Mouse (Mus musculus): Measurements from ENCODE around the gene Irak4. TPM values are rescaled to one million over a fixed set of nuclear protein-coding genes. Genes with fewer than 3 reads are reported as not detected.

The Irak4 gene
- 9.0 and 12.0 TPM in 2 replicates for polyA plus RNA-seq (2015; fragmentation: Nextera tagmentation; extraction: Ambion mirVana)

DNA sequence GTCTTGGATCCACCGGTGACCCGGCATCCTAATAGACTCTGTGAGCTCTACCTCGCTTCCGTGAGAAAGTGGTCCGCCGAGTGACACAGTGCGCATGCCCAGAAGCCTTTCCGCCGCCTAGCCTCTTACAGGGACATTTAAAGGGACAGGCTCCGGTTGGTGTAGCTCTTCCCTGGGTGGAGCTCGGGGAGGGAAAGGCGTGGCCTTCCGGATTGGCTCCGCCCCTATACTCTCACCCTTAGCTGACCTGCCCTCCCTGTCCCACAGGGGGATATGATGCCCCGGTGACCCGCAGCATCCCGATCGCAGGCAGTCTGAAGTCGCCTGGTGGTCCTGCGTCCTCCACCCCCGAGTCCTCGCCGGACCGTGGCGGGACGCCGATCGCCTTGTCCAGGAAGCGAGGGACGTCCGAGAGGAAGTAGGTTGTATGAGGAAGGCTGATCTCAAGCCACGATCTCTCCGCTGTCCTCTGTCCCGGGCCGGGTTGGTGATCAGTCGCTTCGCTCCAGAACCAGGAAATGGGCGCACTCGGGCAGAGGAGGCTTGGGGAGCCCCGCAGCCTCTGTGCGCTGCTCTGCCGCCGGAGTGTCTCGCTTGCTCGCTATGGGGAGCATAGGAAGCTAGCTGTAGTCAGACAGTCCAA is at the start of gene Irak4, which contains the start of gene Pus7l:
Irak4 (plus strand) TSS at position 235 of the 643 bp plus-strand sequence.
Pus7l (minus strand) TSS at position 139 of the 643 bp plus-strand sequence.

DNA sequence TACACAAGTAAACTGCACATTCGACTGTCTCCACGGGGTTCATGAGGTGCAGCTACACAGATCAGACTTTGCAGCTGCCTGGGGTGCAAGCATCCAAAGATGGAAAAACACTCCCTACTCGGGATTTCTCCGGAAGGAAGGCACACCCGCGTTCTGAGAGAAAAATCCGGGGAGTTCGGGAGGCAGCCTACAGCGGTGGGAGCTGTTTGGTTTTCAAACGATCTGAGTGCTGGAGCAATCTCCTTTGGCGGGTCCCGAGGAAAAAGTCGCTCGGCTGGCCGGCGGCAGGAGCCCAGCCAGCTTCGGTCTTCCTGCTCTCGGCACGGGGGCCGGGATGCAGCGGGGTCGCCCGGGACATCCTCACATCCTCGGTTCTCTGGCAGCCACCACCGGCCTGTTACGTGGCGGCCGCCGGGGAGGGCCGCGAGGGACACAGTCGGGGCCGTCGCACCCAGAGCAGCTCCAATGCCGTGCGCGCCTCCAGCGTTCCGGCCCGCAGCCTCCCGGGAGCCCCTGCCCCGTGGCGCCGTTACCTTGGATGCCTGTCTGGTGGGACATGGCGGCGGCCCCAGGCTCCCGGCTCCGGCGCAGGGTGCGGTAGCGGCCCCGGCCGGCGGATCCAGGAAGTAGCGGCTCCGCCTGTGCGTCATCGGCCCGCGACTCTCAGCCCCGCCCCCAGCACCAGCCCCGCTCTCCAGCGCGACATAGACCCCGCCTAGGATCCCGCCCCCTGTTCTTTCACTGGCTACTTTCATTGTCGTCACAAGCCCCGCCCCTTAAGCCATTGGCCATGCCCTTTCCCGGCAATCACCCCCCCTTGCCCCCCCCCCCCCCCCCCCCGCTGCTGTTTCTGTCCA is 46.0 kb downstream of the Irak4 start, which contains the start of gene Twf1:
Twf1 (minus strand) TSS at position 671 of the 857 bp plus-strand sequence.

DNA sequence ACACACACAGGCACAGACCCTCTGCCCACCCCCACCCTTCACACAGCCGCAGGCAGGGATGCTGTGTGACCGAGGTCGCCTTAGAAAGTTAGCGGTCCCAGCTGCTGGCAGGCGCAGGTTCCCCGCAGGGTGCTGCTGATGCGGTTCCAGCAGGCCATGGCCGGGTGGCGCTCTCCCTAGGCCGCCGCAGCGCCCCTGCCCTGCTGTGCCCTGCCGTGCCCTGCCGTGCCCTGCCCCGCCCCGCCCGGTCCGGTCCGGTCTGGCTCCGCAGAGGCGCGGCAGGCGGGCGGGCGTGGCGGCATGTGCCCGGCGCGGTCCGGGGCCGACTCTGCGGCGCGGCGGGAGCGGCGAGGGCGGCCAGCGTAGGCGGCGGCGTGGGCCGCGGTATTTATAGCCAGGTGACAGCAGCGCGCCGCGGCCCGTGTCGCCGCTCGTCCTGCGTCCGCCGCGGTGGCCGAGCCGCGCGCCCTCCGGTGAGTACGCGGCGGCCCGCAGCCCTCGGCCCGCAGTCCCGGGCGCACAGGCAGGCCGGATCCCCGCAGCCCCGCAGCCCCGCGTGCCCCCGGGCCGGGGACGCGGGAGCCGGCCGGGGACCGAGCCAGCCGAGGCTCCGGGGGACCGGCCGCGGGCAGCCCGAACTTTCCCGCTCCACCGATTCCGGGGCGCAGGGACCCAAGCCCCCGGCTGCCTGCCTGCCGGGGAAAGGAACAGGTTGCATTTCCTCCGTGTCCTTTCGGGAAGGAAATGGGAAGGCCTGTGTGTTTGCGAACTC is 85.6 kb downstream of the Irak4 start, which contains the start of gene Tmem117:
Tmem117 (plus strand) TSS at position 403 of the 772 bp plus-strand sequence.

Other genes starting within 250 kb of the Irak4 start
- 2.8 and 3.5 TPM in 2 replicates for gene Adamts20, start 78.2 kb upstream of the Irak4 start, polyA plus RNA-seq (2015; fragmentation: Nextera tagmentation; extraction: Ambion mirVana)
- 4.4 and 5.4 TPM in 2 replicates for gene Pus7l, start 96 bp upstream of the Irak4 start, polyA plus RNA-seq (2015; fragmentation: Nextera tagmentation; extraction: Ambion mirVana)
- gene Twf1, start 46.2 kb downstream of the Irak4 start, polyA plus RNA-seq (2015; fragmentation: Nextera tagmentation; extraction: Ambion mirVana), result 85.9 and 94.5 TPM in 2 replicates
- gene Tmem117, start 85.6 kb downstream of the Irak4 start, polyA plus RNA-seq (2015; fragmentation: Nextera tagmentation; extraction: Ambion mirVana), result 1.6 TPM in 2 replicates

Data from urinary bladder, postnatal 0 days (tissue).